Mouse (Mus musculus): ENCODE measurements around the gene Zbtb40. TPM values are rescaled to one million over a fixed set of nuclear protein-coding genes. Genes with fewer than 3 reads are reported as not detected.

Gene Zbtb40
- polyA plus RNA-seq, 1 experiment from 2014 or later, result 1.0 TPM

- no peak for ATAC-seq (ENCODE audit: insufficient read depth)
- Histone ChIP-seq H3K4me3 (replicated peaks) (no peak overlapping the region), H3K27me3 (no peaks in the 10 kb centered on the region), H3K4me2 (no peak overlapping the region), H3K27ac (replicated peaks) (no peak overlapping the region), H3K4me1 (replicated peaks) (no peaks in the 10 kb centered on the region; the same call in 1 of the 2 replicates), H3K36me3 (replicated peaks) (no peaks in the 10 kb centered on the region), H3K9me3 (replicated peaks) (no peaks in the 10 kb centered on the region), H3K9ac (no peak overlapping the region)
- WGBS (ENCODE audit: insufficient replicate concordance), result 67% methylated on average over 7 of the region's 7 CpGs
Observed at GRCm38 (mm10) chr4:137033115-137033887, 15.3 kb downstream of the Zbtb40 start.

GRCm38 (mm10) chr4:137032456-137032855, 16.1 kb downstream of the Zbtb40 start:
- no peak overlapping the region for H3K4me2 ChIP-seq
- H3K27ac ChIP-seq (replicated peaks), result no peak overlapping the region
- H3K36me3 ChIP-seq (replicated peaks), result no peaks in the 10 kb centered on the region
- no peak overlapping the region for H3K4me3 ChIP-seq (replicated peaks)
- no peak overlapping the region for H3K9ac ChIP-seq
- WGBS (ENCODE audit: insufficient replicate concordance), result 71% methylated on average over 4 of the region's 4 CpGs
- H3K27me3 ChIP-seq, result no peaks in the 10 kb centered on the region
- no peak for ATAC-seq (ENCODE audit: insufficient read depth)
- H3K4me1 ChIP-seq (replicated peaks), result no peaks in the 10 kb centered on the region; the same call in 1 of the 2 replicates
- no peaks in the 10 kb centered on the region for H3K9me3 ChIP-seq (replicated peaks)

- Histone ChIP-seq H3K4me3 (replicated peaks) (no peak overlapping the region), H3K27ac (replicated peaks) (no peak overlapping the region), H3K9me3 (replicated peaks) (no peaks in the 10 kb centered on the region), H3K4me1 (replicated peaks) (peaks cover 9% of the 10 kb centered on the region), H3K9ac (no peak overlapping the region), H3K4me2 (no peak overlapping the region), H3K27me3 (no peaks in the 10 kb centered on the region), H3K36me3 (replicated peaks) (no peaks in the 10 kb centered on the region)
- no peak for ATAC-seq (ENCODE audit: insufficient read depth)
- 68% methylated on average over 7 of the region's 7 CpGs for WGBS (ENCODE audit: insufficient replicate concordance)
Observed at GRCm38 (mm10) chr4:137031319-137031718, 17.3 kb downstream of the Zbtb40 start.

- no peaks in the 10 kb centered on the region for H3K27me3 ChIP-seq
- no peak for ATAC-seq (ENCODE audit: insufficient read depth)
- H3K4me1 ChIP-seq (replicated peaks), result peaks cover 28% of the 10 kb centered on the region
- H3K9me3 ChIP-seq (replicated peaks), result no peaks in the 10 kb centered on the region
- H3K9ac ChIP-seq, result no peak overlapping the region
- no peak overlapping the region for H3K4me3 ChIP-seq (replicated peaks)
- WGBS (ENCODE audit: insufficient replicate concordance), result 58% methylated on average over 8 of the region's 8 CpGs
- no peak overlapping the region for H3K27ac ChIP-seq (replicated peaks)
- H3K4me2 ChIP-seq, result no peak overlapping the region
- no peaks in the 10 kb centered on the region for H3K36me3 ChIP-seq (replicated peaks)
Observed at GRCm38 (mm10) chr4:137029348-137029747, 19.3 kb downstream of the Zbtb40 start.

GRCm38 (mm10) chr4:137027051-137027450, 21.6 kb downstream of the Zbtb40 start:
- H3K27me3 ChIP-seq, result no peaks in the 10 kb centered on the region
- no peak overlapping the region for H3K9ac ChIP-seq
- H3K4me3 ChIP-seq (replicated peaks), result no peak overlapping the region
- H3K9me3 ChIP-seq (replicated peaks), result no peaks in the 10 kb centered on the region
- no peaks in the 10 kb centered on the region for H3K36me3 ChIP-seq (replicated peaks)
- WGBS (ENCODE audit: insufficient replicate concordance), result 17% methylated on average over 5 of the region's 5 CpGs
- H3K27ac ChIP-seq (replicated peaks), result no peak overlapping the region
- no peak overlapping the region for H3K4me2 ChIP-seq
- no peak for ATAC-seq (ENCODE audit: insufficient read depth)
- peaks cover 29% of the 10 kb centered on the region for H3K4me1 ChIP-seq (replicated peaks)

GRCm38 (mm10) chr4:137025570-137025969, 23.0 kb downstream of the Zbtb40 start:
- H3K4me3 ChIP-seq (replicated peaks), result no peak overlapping the region
- peaks cover 29% of the 10 kb centered on the region for H3K4me1 ChIP-seq (replicated peaks)
- no peaks in the 10 kb centered on the region for H3K27me3 ChIP-seq
- peak overlapping the region; percentile 29; the same call in 1 of the 2 replicates for H3K4me2 ChIP-seq
- WGBS (ENCODE audit: insufficient replicate concordance), result 19% methylated on average over 6 of the region's 6 CpGs
- peak; percentile 72 for ATAC-seq (ENCODE audit: insufficient read depth)
- H3K27ac ChIP-seq (replicated peaks), result no peak overlapping the region
- no peaks in the 10 kb centered on the region for H3K36me3 ChIP-seq (replicated peaks)
- H3K9me3 ChIP-seq (replicated peaks), result no peaks in the 10 kb centered on the region
- no peak overlapping the region; the same call in 1 of the 2 replicates for H3K9ac ChIP-seq

GRCm38 (mm10) chr4:137025133-137025532, 23.5 kb downstream of the Zbtb40 start:
- Histone ChIP-seq H3K27ac (replicated peaks) (no peak overlapping the region), H3K9me3 (replicated peaks) (no peaks in the 10 kb centered on the region), H3K4me1 (replicated peaks) (peaks cover 29% of the 10 kb centered on the region), H3K9ac (no peak overlapping the region), H3K4me3 (replicated peaks) (no peak overlapping the region), H3K27me3 (no peaks in the 10 kb centered on the region), H3K36me3 (replicated peaks) (no peaks in the 10 kb centered on the region), H3K4me2 (peak overlapping the region; percentile 29)
- ATAC-seq (ENCODE audit: insufficient read depth), result peak; percentile 53
- WGBS (ENCODE audit: insufficient replicate concordance), result 33% methylated on average over 2 of the region's 2 CpGs

- ATAC-seq (ENCODE audit: insufficient read depth), result no peak
- no peak overlapping the region for H3K4me3 ChIP-seq (replicated peaks)
- H3K27ac ChIP-seq (replicated peaks), result no peak overlapping the region
- H3K9ac ChIP-seq, result no peak overlapping the region
- no peaks in the 10 kb centered on the region for H3K9me3 ChIP-seq (replicated peaks)
- H3K36me3 ChIP-seq (replicated peaks), result peaks cover 21% of the 10 kb centered on the region; the same call in 1 of the 2 replicates
- WGBS (ENCODE audit: insufficient replicate concordance), result 56% methylated on average over 3 of the region's 3 CpGs
- H3K4me1 ChIP-seq (replicated peaks), result peaks cover 8% of the 10 kb centered on the region
- no peak overlapping the region for H3K4me2 ChIP-seq
- H3K27me3 ChIP-seq, result no peaks in the 10 kb centered on the region
Observed at GRCm38 (mm10) chr4:137020065-137020464, 28.5 kb downstream of the Zbtb40 start.

- no peaks in the 10 kb centered on the region for H3K9me3 ChIP-seq (replicated peaks)
- peaks cover 21% of the 10 kb centered on the region; the same call in 1 of the 2 replicates for H3K36me3 ChIP-seq (replicated peaks)
- no peak overlapping the region for H3K4me3 ChIP-seq (replicated peaks)
- no peaks in the 10 kb centered on the region for H3K27me3 ChIP-seq
- H3K27ac ChIP-seq (replicated peaks), result no peak overlapping the region
- H3K4me1 ChIP-seq (replicated peaks), result no peaks in the 10 kb centered on the region
- WGBS (ENCODE audit: insufficient replicate concordance), result 79% methylated on average over 8 of the region's 8 CpGs
- H3K4me2 ChIP-seq, result no peak overlapping the region
- no peak for ATAC-seq (ENCODE audit: insufficient read depth)
- H3K9ac ChIP-seq, result no peak overlapping the region
Observed at GRCm38 (mm10) chr4:137015934-137016333, 32.7 kb downstream of the Zbtb40 start.

GRCm38 (mm10) chr4:137015476-137015856, 33.1 kb downstream of the Zbtb40 start:
- H3K27me3 ChIP-seq, result no peaks in the 10 kb centered on the region
- peak; percentile 44; the same call in 1 of the 2 replicates for ATAC-seq (ENCODE audit: insufficient read depth)

GRCm38 (mm10) chr4:137014654-137015475, 33.7 kb downstream of the Zbtb40 start:
- H3K9me3 ChIP-seq (replicated peaks), result no peaks in the 10 kb centered on the region
- no peak for ATAC-seq (ENCODE audit: insufficient read depth)

More at GRCm38 (mm10) chr4:137015476-137015856, 33.1 kb downstream of the Zbtb40 start:
- no peak overlapping the region for H3K9ac ChIP-seq
- no peak overlapping the region for H3K27ac ChIP-seq (replicated peaks)
- no peaks in the 10 kb centered on the region for H3K4me1 ChIP-seq (replicated peaks)
- no peaks in the 10 kb centered on the region for H3K9me3 ChIP-seq (replicated peaks)
- H3K4me2 ChIP-seq, result no peak overlapping the region
- no peak overlapping the region for H3K4me3 ChIP-seq (replicated peaks)
- H3K36me3 ChIP-seq (replicated peaks), result peaks cover 21% of the 10 kb centered on the region; the same call in 1 of the 2 replicates
- 44% methylated on average over 6 of the region's 6 CpGs for WGBS (ENCODE audit: insufficient replicate concordance)

More at GRCm38 (mm10) chr4:137014654-137015475, 33.7 kb downstream of the Zbtb40 start:
- Histone ChIP-seq H3K4me1 (replicated peaks) (no peaks in the 10 kb centered on the region), H3K4me2 (no peak overlapping the region), H3K4me3 (replicated peaks) (no peak overlapping the region), H3K27ac (replicated peaks) (no peak overlapping the region), H3K27me3 (no peaks in the 10 kb centered on the region), H3K36me3 (replicated peaks) (peaks cover 21% of the 10 kb centered on the region; the same call in 1 of the 2 replicates), H3K9ac (no peak overlapping the region)
- 72% methylated on average over 18 of the region's 18 CpGs for WGBS (ENCODE audit: insufficient replicate concordance)
